Mouse (Mus musculus): ENCODE measurements around the gene Clic5. TPM values are rescaled to one million over a fixed set of nuclear protein-coding genes. Genes with fewer than 3 reads are reported as not detected.

Clic5 gene
- 0.82 TPM in 1 of 2 replicates, not detected in the other for polyA plus RNA-seq (2011; ENCODE audit: insufficient read depth, insufficient read length, low replicate concordance, missing spikeins)

GRCm38 (mm10) chr17:44188042-44188768 is at the start of gene Clic5:
Gene Clic5, plus strand, starts transcription at chr17:44188584.
- H3K27ac ChIP-seq (ENCODE audit: control insufficient read depth, insufficient read depth, low read depth, low read length, poor library complexity): no peak within 1 kb of the TSS
- no peaks in the 10 kb centered on the region; the same call in 1 of the 2 replicates for H3K4me1 ChIP-seq (ENCODE audit: control insufficient read depth, insufficient read depth, low read length)
- H3K4me3 ChIP-seq (replicated peaks; ENCODE audit: control insufficient read depth, low read depth, low read length): peak within 1 kb of the TSS; percentile 54
- 6% methylated on average over 24 of the region's 24 CpGs for WGBS
- TF ChIP-seq POLR2A (IDR thresholded peaks at IDR 0.05; ENCODE audit: borderline replicate concordance, control insufficient read depth, low read depth, low read length): no peak
- no peak for TF ChIP-seq CTCF (IDR thresholded peaks at IDR 0.05; ENCODE audit: control insufficient read depth, insufficient read depth, low read length)

GRCm38 (mm10) chr17:44145806-44146205 is 42.6 kb upstream of the Clic5 start:
- TF ChIP-seq CTCF (IDR thresholded peaks at IDR 0.05; ENCODE audit: control insufficient read depth, insufficient read depth, low read length): no peak
- TF ChIP-seq POLR2A (IDR thresholded peaks at IDR 0.05; ENCODE audit: borderline replicate concordance, control insufficient read depth, low read depth, low read length): no peak
- no peak overlapping the region for H3K27ac ChIP-seq (ENCODE audit: control insufficient read depth, insufficient read depth, low read depth, low read length, poor library complexity)
- WGBS: 79% methylated on average over 1 of the region's 1 CpGs

GRCm38 (mm10) chr17:44148109-44148846 is 40.1 kb upstream of the Clic5 start:
- TF ChIP-seq POLR2A (IDR thresholded peaks at IDR 0.05; ENCODE audit: borderline replicate concordance, control insufficient read depth, low read depth, low read length) (no peak), CTCF (IDR thresholded peaks at IDR 0.05; ENCODE audit: control insufficient read depth, insufficient read depth, low read length) (no peak)
- H3K4me1 ChIP-seq (ENCODE audit: control insufficient read depth, insufficient read depth, low read length): no peaks in the 10 kb centered on the region
- no peak overlapping the region for H3K4me3 ChIP-seq (replicated peaks; ENCODE audit: control insufficient read depth, low read depth, low read length)
- WGBS: 80% methylated on average over 5 of the region's 5 CpGs
- H3K27ac ChIP-seq (ENCODE audit: control insufficient read depth, insufficient read depth, low read depth, low read length, poor library complexity): no peak overlapping the region

More at GRCm38 (mm10) chr17:44145806-44146205, 42.6 kb upstream of the Clic5 start:
- Histone ChIP-seq H3K4me1 (ENCODE audit: control insufficient read depth, insufficient read depth, low read length) (no peaks in the 10 kb centered on the region), H3K4me3 (replicated peaks; ENCODE audit: control insufficient read depth, low read depth, low read length) (no peak overlapping the region)

GRCm38 (mm10) chr17:44151130-44151529 is 37.3 kb upstream of the Clic5 start:
- Histone ChIP-seq H3K4me1 (ENCODE audit: control insufficient read depth, insufficient read depth, low read length) (no peaks in the 10 kb centered on the region), H3K27ac (ENCODE audit: control insufficient read depth, insufficient read depth, low read depth, low read length, poor library complexity) (no peak overlapping the region), H3K4me3 (replicated peaks; ENCODE audit: control insufficient read depth, low read depth, low read length) (no peak overlapping the region)
- TF ChIP-seq POLR2A (IDR thresholded peaks at IDR 0.05; ENCODE audit: borderline replicate concordance, control insufficient read depth, low read depth, low read length) (no peak), CTCF (IDR thresholded peaks at IDR 0.05; ENCODE audit: control insufficient read depth, insufficient read depth, low read length) (peak; percentile 72)
- WGBS: 61% methylated on average over 3 of the region's 3 CpGs

GRCm38 (mm10) chr17:44151889-44152288 is 36.5 kb upstream of the Clic5 start:
- TF ChIP-seq POLR2A (IDR thresholded peaks at IDR 0.05; ENCODE audit: borderline replicate concordance, control insufficient read depth, low read depth, low read length) (no peak), CTCF (IDR thresholded peaks at IDR 0.05; ENCODE audit: control insufficient read depth, insufficient read depth, low read length) (no peak)
- H3K4me3 ChIP-seq (replicated peaks; ENCODE audit: control insufficient read depth, low read depth, low read length): no peak overlapping the region
- no peak overlapping the region for H3K27ac ChIP-seq (ENCODE audit: control insufficient read depth, insufficient read depth, low read depth, low read length, poor library complexity)
- 79% methylated on average over 8 of the region's 8 CpGs for WGBS
- H3K4me1 ChIP-seq (ENCODE audit: control insufficient read depth, insufficient read depth, low read length): no peaks in the 10 kb centered on the region

GRCm38 (mm10) chr17:44153871-44154270 is 34.5 kb upstream of the Clic5 start:
- Histone ChIP-seq H3K4me3 (replicated peaks; ENCODE audit: control insufficient read depth, low read depth, low read length) (no peak overlapping the region), H3K27ac (ENCODE audit: control insufficient read depth, insufficient read depth, low read depth, low read length, poor library complexity) (no peak overlapping the region), H3K4me1 (ENCODE audit: control insufficient read depth, insufficient read depth, low read length) (no peaks in the 10 kb centered on the region)
- TF ChIP-seq CTCF (IDR thresholded peaks at IDR 0.05; ENCODE audit: control insufficient read depth, insufficient read depth, low read length) (no peak), POLR2A (IDR thresholded peaks at IDR 0.05; ENCODE audit: borderline replicate concordance, control insufficient read depth, low read depth, low read length) (no peak)
- WGBS: 80% methylated on average over 5 of the region's 5 CpGs

GRCm38 (mm10) chr17:44155204-44155603 is 33.2 kb upstream of the Clic5 start:
- Histone ChIP-seq H3K27ac (ENCODE audit: control insufficient read depth, insufficient read depth, low read depth, low read length, poor library complexity) (no peak overlapping the region), H3K4me3 (replicated peaks; ENCODE audit: control insufficient read depth, low read depth, low read length) (no peak overlapping the region), H3K4me1 (ENCODE audit: control insufficient read depth, insufficient read depth, low read length) (no peaks in the 10 kb centered on the region)
- WGBS: 73% methylated on average over 2 of the region's 2 CpGs
- no peak for TF ChIP-seq CTCF (IDR thresholded peaks at IDR 0.05; ENCODE audit: control insufficient read depth, insufficient read depth, low read length)
- no peak for TF ChIP-seq POLR2A (IDR thresholded peaks at IDR 0.05; ENCODE audit: borderline replicate concordance, control insufficient read depth, low read depth, low read length)

- TF ChIP-seq CTCF (IDR thresholded peaks at IDR 0.05; ENCODE audit: control insufficient read depth, insufficient read depth, low read length): no peak
- no peak for TF ChIP-seq POLR2A (IDR thresholded peaks at IDR 0.05; ENCODE audit: borderline replicate concordance, control insufficient read depth, low read depth, low read length)
These were observed 30.2 kb upstream of the Clic5 start for GRCm38 (mm10) chr17:44158186-44158585.

More at GRCm38 (mm10) chr17:44158186-44158585, 30.2 kb upstream of the Clic5 start:
- no peaks in the 10 kb centered on the region for H3K4me1 ChIP-seq (ENCODE audit: control insufficient read depth, insufficient read depth, low read length)
- H3K27ac ChIP-seq (ENCODE audit: control insufficient read depth, insufficient read depth, low read depth, low read length, poor library complexity): no peak overlapping the region
- H3K4me3 ChIP-seq (replicated peaks; ENCODE audit: control insufficient read depth, low read depth, low read length): no peak overlapping the region
- WGBS: 53% methylated on average over 1 of the region's 1 CpGs

Measured in bone marrow, adult 2 months (tissue).